Mouse (Mus musculus): ENCODE data around the gene Rpl12. TPM values are rescaled to one million over a fixed set of nuclear protein-coding genes. Genes with fewer than 3 reads are reported as not detected.
"Not testable (repeated sequence)": the region's sequence is repeated elsewhere in the genome, so short reads cannot be mapped to it uniquely, and the experiment has no call there.

Gene Rpl12
- total RNA-seq, 4 experiments from 2014 or later, result 114 to 127 (median 119) TPM

DNA sequence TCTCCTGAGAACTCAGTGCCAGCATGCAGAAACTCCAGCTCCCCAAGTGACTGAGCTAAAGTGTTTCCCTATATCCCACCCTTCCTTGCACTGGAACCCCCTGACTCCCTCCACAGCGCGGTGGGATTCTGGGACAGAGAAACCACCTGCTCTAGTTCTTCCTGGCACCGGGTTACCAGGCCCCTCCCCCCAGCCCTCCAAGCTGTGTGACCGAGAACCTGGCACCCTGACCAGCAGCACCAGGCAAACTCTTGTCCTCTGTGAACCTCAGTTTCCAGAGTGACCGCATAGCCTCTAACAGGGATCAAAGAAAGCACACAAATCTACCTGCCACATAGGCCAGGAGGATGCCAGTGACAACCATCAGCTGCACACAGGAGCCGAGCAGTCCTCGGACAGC, 18.3 kb downstream of the Rpl12 start:
- DNase-seq (ENCODE audit: low spot score in 2 of 2), result no peak

- DNase-seq (ENCODE audit: low spot score in 2 of 2), result no peak
These were observed 19.9 kb downstream of the Rpl12 start for GRCm38 (mm10) chr2:32981281-32981680.

- peak; percentile 72 to 94 for DNase-seq (ENCODE audit: low spot score in 2 of 2)
These were observed 20.4 kb downstream of the Rpl12 start, which contains the start of gene Slc2a8 for GRCm38 (mm10) chr2:32981725-32982271. Gene Slc2a8 (minus strand): TSS chr2:32982083.

DNA sequence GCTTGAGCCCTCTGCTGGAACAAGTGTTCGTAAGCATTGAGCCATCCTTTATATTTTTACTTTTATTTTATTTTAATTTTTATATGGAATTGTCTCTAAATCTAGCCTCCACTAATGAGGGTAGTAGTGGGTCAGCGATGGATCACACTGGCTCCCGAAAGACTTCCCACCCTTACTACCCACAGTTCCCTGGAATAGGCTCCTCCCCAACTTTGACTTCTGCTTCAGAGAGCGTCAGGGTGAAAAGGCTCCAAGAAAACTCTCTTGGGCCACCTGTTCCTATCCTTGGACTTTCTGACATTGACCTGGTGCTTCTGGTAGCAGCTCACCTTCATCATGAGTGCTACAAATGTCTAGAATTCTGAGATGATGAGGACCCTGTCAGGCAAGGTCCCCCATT, 21.3 kb downstream of the Rpl12 start:
- DNase-seq (ENCODE audit: low spot score in 2 of 2), result no peak

DNA sequence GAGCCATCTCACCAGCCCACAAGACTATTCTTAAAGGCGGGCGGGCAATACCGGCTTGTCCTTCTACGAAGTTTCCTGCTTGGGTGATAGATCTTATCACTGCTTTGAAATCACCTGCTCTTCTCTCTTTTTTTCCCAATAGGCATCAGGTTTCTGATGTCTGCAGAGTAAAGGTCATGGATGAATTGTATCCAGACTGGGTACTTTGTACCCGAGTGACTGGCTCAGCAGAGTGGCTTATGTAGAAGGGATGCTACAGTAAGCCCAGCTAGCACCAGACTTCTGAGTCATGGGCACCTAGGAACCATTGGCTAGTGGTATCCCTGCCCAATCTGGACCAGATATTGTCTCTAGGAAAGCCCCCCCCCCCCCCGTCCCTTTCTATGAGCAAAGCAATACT, 22.3 kb downstream of the Rpl12 start:
- no peak for DNase-seq (ENCODE audit: low spot score in 2 of 2)

GRCm38 (mm10) chr2:32985844-32986243, 24.5 kb downstream of the Rpl12 start:
- DNase-seq (ENCODE audit: low spot score in 2 of 2), result no peak

DNA sequence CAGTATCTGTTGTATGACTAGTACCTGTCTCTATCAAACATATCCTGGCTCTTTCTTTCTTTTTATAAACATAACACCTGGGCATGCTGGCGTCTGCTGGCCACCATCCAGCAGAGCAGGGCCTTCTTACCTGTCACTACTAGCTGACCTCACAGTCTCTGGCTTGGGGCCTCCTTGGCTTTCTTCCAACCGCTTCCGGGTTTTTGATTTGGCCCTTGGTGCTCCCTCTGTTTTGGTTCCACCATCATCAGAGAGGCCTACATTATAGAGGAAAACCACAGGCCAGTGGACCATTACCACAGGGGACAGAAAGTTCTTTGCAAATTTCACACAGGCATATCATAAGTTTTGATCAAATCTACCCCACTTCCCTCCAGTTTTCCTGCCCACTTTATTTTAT, 28.0 kb downstream of the Rpl12 start:
- peak in 1 of 2 experiments; percentile 12 for DNase-seq (ENCODE audit: low spot score in 2 of 2)

DNA sequence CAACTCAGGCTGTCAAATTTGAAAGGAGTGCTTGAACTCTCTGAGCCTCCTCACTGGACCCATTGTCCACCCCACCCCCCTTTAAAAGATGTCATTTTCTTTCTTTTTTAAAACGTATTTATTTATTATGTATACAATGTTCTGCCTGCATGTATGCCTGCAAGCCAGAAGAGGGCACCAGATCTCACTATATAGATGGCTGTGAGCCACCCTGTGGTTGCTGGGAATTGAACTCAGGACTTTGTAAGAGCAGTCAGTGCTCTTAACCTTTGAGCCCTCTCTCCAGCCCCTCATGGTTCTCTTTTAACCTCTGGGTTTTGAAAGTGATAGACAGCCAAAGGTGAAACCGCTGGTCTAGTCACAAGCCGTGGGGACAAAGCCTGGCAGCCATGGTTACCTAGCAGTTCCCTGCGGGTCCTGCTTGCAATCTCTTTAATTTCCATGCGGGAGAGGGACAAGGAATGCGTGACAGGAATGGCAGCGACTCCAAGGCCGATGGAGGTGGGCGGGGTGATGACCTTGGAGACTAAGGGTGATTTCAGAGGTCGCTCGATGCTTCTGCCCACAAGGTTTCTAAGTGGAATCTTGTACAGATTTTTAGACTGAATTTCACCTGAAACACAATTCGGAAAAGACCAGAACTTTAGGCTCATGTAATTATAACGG, 28.9 kb downstream of the Rpl12 start:
- DNase-seq (ENCODE audit: low spot score in 2 of 2), result no peak

DNA sequence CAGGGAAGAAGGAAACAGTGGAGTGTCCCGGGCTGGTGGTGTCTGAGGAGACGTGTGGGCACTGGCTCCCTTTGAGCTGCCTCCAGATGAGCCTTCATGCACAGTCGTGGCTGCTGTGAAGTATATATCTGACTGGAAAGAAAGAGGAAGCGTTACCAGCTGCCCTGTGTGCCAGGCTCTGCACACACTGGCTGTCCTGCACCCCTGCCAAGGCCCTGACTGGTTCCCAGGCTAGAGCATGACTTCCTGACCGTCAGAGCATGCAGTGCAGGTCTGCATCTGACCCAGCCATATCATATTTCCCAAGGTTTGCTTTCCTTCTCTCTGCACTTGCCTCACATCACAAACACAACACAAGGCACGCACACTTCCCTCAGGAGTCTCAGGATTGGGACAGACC, 30.8 kb downstream of the Rpl12 start:
- DNase-seq (ENCODE audit: low spot score in 2 of 2), result no peak

- DNase-seq (ENCODE audit: low spot score in 2 of 2), result no peak
These were observed 35.7 kb downstream of the Rpl12 start for GRCm38 (mm10) chr2:32997081-32997480.

- DNase-seq (ENCODE audit: low spot score in 2 of 2), result no peak
These were observed 36.4 kb downstream of the Rpl12 start for GRCm38 (mm10) chr2:32997792-32998191.

DNA sequence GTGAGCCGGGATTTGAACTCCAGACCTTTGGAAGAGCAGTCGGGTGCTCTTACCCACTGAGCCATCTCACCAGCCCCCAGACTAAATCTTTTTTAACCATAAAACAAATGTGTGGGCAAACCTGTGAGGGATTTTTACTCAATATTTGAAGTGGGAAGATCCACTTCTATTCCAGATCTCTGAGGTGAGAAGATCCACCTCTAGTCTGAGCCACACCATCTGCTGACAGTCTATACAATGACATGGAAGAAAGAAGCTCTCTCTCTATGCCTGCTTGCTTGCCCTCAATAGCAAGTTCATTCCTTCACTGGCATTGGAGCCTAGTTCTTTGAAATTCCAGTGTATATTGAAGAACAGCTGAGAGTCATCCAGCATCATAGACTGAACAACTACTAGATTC, 38.4 kb downstream of the Rpl12 start:
- DNase-seq (ENCODE audit: low spot score in 2 of 2), result no peak

DNA sequence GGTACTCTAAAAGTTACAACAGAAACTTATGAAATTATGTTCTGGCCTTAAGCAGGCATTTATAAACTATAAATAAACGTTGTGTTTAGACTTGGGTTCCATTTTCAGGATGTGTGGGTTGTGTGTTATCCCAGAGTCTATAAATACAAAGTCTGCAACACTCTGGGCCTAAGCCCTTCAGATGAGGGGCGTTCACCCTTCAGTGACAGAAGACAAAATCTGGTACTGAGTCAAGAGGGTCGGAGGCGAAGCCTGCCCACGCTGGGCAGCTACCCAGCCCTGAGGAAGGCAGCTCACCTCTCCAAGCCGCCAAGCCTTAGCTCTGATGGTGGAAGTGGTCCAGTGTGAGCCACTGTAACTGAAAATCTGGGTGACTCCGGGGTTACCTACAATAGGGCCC, 40.8 kb downstream of the Rpl12 start:
- peak in 1 of 2 experiments; percentile 70 for DNase-seq (ENCODE audit: low spot score in 2 of 2)

DNA sequence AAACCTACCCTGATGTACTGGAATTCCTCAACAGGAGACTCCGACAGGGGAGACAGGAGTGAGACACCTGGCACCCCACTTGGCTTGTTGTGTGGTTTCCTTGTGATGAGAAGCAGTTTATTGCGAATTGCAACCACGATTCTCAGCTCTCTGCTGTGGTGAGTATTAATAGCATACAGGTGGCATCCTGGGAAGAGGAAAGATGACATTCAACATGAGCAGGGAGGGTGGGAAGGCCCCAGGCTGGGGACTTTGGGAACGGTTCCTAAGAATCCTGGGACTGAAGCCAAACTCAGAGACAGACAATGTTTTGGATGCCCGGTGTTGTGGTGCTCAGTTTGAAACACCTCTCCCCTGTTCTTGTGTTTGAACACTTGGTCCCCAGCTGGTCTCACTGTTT, 43.7 kb downstream of the Rpl12 start:
- no peak for DNase-seq (ENCODE audit: low spot score in 2 of 2)

DNA sequence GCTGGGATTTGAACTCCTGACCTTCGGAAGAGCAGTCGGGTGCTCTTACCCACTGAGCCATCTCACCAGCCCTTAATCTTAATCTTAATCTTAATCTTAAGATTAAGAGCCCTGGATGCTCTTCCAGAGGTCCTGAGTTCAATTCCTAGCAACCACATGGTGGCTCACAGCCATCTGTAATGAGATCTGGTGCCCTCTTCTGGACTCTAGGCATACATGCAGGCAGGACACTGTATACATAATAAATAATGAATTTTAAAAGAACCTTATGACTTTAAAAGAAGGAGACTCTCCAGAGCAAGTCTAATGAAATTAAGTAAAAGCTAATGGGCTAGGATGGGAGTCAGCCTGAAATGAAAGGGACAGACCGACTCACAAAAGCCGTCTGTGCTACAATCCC, 47.7 kb downstream of the Rpl12 start:
- DNase-seq (ENCODE audit: low spot score in 2 of 2), result not testable (repeated sequence)

DNA sequence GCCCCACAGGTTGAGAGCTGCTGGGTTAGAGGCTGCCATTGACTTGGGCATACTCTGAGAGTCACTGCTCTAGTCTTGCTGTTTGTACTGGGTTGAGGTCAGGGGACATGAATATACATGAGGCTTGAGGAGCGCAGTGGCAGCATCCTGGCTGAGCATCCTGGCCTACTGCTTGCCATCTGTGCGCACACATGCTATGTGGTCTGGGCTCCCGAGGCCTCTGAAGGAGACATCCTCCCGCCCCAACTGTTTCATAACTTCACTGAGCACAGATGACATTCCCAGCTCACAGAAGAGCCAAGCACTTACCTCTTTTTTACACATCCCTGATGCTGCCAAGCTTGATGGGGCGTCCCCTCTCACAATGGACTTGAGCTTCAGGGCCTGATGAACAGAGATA, 53.5 kb downstream of the Rpl12 start:
- DNase-seq (ENCODE audit: low spot score in 2 of 2), result peak in 1 of 2 experiments; percentile 69

Other genes with a start within 250 kb of the Rpl12 start
- 100 to 1,000 TPM in 2 of 4 experiments, 10 to 100 TPM in 2; 95.8 to 114 (median 105) TPM for gene Cdk9, start 248.5 kb upstream of the Rpl12 start, total RNA-seq (2022)
- gene Sh2d3c, start 240.5 kb upstream of the Rpl12 start, total RNA-seq (2022), result 10 to 100 TPM; 29.5 to 37.8 (median 33.5) TPM
- 1 to 10 TPM; 2.0 to 2.8 (median 2.3) TPM for gene 6330409D20Rik, start 220.5 kb upstream of the Rpl12 start, total RNA-seq (2022)
- 10 to 100 TPM; 27.7 to 32.6 (median 29.9) TPM for gene Tor2a, start 204.3 kb upstream of the Rpl12 start, total RNA-seq (2022)
- under 1 TPM; 0.18 to 0.81 (median 0.53) TPM for gene Ttc16, start 185.9 kb upstream of the Rpl12 start, total RNA-seq (2022)
- 1 to 10 TPM; 6.4 to 9.2 (median 7.7) TPM for gene Ptrh1, start 185.8 kb upstream of the Rpl12 start, total RNA-seq (2022)
- 1 to 10 TPM in 1 of 4 experiments, under 1 TPM in 2, not detected in 1; 0.27 to 1.0 (median 0.66) TPM for gene Cfap157, start 177.1 kb upstream of the Rpl12 start, total RNA-seq (2022)
- 100 to 1,000 TPM; 883 to 958 (median 954) TPM for gene Stxbp1, start 114.3 kb upstream of the Rpl12 start, total RNA-seq (2022)
- 10 to 100 TPM; 24.7 to 31.8 (median 28.4) TPM for gene Fam129b, start 85.4 kb upstream of the Rpl12 start, total RNA-seq (2022)
- gene Lrsam1, start 55 bp downstream of the Rpl12 start, total RNA-seq (2022), result 10 to 100 TPM; 37.5 to 44.2 (median 38.6) TPM
- gene Slc2a8, start 20.5 kb downstream of the Rpl12 start, total RNA-seq (2022), result 10 to 100 TPM; 21.9 to 27.0 (median 24.9) TPM
- 100 to 1,000 TPM in 3 of 4 experiments, 10 to 100 TPM in 1; 90.0 to 133 (median 114) TPM for gene Garnl3, start 170.1 kb downstream of the Rpl12 start, total RNA-seq (2022)